Mouse (Mus musculus): ENCODE measurements around the gene Tm4sf19. TPM values are rescaled to one million over a fixed set of nuclear protein-coding genes. Genes with fewer than 3 reads are reported as not detected.

The Tm4sf19 gene
- polyA plus RNA-seq, 1 experiment from 2014 or later: not detected

DNA sequence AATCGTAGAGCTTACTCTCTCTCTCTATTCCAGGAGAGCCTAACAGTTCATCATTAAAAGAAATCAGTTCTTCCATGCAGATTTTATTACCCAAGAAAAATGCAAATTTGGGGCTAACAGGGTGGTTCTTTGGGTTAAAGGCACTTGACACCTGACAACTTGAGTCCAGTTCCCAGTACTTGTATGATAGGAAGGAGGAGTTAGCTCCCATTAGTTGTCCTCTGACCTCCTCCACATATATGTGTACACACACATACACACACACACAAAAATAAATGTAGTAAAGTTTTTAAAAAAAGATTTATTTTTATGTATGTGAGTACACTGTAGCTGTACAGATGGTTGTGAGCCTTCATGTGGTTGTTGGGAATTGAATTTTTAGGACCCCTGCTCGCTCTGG, 49.8 kb downstream of the Tm4sf19 start:
- WGBS: 90% methylated on average over 2 of the region's 2 CpGs
- no peak overlapping the region for H3K27ac ChIP-seq (replicated peaks)
- H3K9me3 ChIP-seq (replicated peaks): no peaks in the 10 kb centered on the region
- no peak overlapping the region for H3K9ac ChIP-seq (replicated peaks)
- no peak for ATAC-seq (ENCODE audit: low FRiP score)
- H3K4me2 ChIP-seq: no peak overlapping the region
- H3K4me3 ChIP-seq (replicated peaks): no peak overlapping the region
- peaks cover 20% of the 10 kb centered on the region for H3K36me3 ChIP-seq
- H3K4me1 ChIP-seq: no peaks in the 10 kb centered on the region
- H3K27me3 ChIP-seq (replicated peaks): no peaks in the 10 kb centered on the region

DNA sequence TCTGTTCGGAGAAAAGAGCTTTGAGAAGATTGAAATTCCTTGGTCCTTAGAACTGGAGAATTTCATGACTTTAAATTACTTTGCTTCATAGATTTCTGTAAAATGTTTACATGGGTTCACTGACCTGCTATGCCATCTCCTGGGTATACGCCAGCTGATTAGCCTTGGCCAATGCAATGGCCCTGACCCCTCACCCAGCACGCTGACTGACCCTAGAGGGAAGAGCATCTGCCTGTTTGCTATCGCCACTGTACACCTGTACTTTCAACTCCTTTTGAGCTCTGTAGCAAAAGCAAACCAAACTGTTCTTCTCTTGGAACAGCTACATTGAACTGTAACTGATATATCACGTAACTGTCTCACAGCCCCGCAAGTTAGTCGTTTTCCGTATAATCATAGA, 52.8 kb downstream of the Tm4sf19 start:
- no peak overlapping the region for H3K4me2 ChIP-seq
- ATAC-seq (ENCODE audit: low FRiP score): no peak
- no peak overlapping the region for H3K9ac ChIP-seq (replicated peaks)
- WGBS: 96% methylated on average over 8 of the region's 8 CpGs
- H3K27ac ChIP-seq (replicated peaks): no peak overlapping the region
- no peaks in the 10 kb centered on the region for H3K9me3 ChIP-seq (replicated peaks)
- H3K4me3 ChIP-seq (replicated peaks): no peak overlapping the region
- peaks cover 37% of the 10 kb centered on the region for H3K36me3 ChIP-seq
- H3K27me3 ChIP-seq (replicated peaks): no peaks in the 10 kb centered on the region
- H3K4me1 ChIP-seq: no peaks in the 10 kb centered on the region

DNA sequence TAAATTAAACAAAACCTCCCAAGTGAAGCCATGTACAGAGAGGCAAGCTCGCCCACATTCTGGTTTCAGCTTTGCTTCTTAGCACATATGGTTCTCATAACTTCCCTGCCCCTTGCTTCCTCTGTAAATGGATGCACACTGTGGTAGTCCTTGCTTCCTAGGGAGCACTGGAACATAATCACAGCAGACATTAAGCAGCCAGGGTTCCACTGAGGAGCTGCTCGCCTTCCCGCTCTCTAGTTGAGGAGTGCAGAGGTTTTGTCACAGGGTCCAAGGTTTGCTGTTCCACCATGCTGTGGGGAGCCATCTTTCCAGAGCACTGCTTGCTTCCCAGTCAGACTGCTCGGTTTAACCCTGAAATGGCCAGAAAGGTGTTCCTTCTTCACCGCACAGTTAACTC, 54.3 kb downstream of the Tm4sf19 start:
- Histone ChIP-seq H3K4me3 (replicated peaks) (no peak overlapping the region), H3K9me3 (replicated peaks) (no peaks in the 10 kb centered on the region), H3K27me3 (replicated peaks) (no peaks in the 10 kb centered on the region), H3K4me2 (no peak overlapping the region), H3K36me3 (peaks cover 39% of the 10 kb centered on the region), H3K9ac (replicated peaks) (no peak overlapping the region), H3K27ac (replicated peaks) (no peak overlapping the region), H3K4me1 (no peaks in the 10 kb centered on the region)
- 90% methylated on average over 5 of the region's 5 CpGs for WGBS
- no peak for ATAC-seq (ENCODE audit: low FRiP score)

DNA sequence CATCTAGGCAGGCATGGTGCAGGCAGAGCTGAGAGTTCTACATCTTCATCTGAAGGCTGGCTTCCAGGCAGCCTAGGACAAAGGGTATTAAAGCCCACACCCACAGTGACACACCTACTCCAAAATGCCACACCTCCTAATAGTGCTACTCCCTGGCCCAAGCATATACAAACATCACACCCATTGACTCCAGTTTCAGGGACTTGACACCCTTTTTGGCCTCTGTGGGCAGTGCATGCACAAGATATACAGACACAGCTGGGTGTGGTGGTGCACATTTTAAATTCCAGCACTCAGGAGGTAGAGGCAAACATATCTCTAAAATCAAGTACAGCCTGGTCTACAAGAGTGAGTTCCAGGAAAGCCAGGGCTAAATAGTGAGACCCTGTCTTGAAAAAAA, 55.8 kb downstream of the Tm4sf19 start:
- ATAC-seq (ENCODE audit: low FRiP score): no peak
- no peaks in the 10 kb centered on the region for H3K4me1 ChIP-seq
- H3K36me3 ChIP-seq: peaks cover 39% of the 10 kb centered on the region
- H3K4me3 ChIP-seq (replicated peaks): no peak overlapping the region
- H3K9me3 ChIP-seq (replicated peaks): no peaks in the 10 kb centered on the region
- no peaks in the 10 kb centered on the region for H3K27me3 ChIP-seq (replicated peaks)
- no peak overlapping the region for H3K9ac ChIP-seq (replicated peaks)
- H3K27ac ChIP-seq (replicated peaks): no peak overlapping the region
- no peak overlapping the region for H3K4me2 ChIP-seq

DNA sequence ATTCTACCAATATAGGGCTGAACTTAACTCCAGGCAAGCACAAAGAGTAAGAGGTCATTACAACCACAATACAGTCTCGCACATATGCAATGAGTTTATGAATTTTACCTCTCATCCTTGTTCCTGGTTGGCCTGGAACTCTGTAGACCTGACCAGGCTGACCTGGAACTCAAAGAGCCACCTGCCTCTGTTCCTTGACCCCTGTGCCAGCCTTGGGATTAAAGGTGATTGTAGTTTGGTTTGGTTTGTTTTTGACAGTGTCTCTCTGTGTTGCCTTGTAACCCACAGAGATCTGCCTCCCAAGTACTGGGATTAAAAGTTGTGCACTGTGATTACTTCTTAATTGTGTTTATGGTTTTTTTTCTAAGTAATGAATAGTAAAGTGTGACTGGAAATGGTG, 56.5 kb downstream of the Tm4sf19 start:
- no peak for ATAC-seq (ENCODE audit: low FRiP score)
- H3K9me3 ChIP-seq (replicated peaks): no peaks in the 10 kb centered on the region
- no peak overlapping the region for H3K4me3 ChIP-seq (replicated peaks)
- H3K36me3 ChIP-seq: peaks cover 36% of the 10 kb centered on the region
- no peak overlapping the region for H3K9ac ChIP-seq (replicated peaks)
- H3K27me3 ChIP-seq (replicated peaks): no peaks in the 10 kb centered on the region
- H3K4me2 ChIP-seq: no peak overlapping the region
- no peak overlapping the region for H3K27ac ChIP-seq (replicated peaks)
- WGBS: 97% methylated on average over 1 of the region's 1 CpGs
- H3K4me1 ChIP-seq: no peaks in the 10 kb centered on the region

Other genes with a start within 250 kb of the Tm4sf19 start
- gene Nrros, start 234.9 kb upstream of the Tm4sf19 start, polyA plus RNA-seq (2015; fragmentation: Nextera tagmentation; extraction: Ambion mirVana): 6.6 and 22.3 TPM in 2 replicates
- 1.6 TPM in 1 of 2 replicates, not detected in the other for gene Bex6, start 220.7 kb upstream of the Tm4sf19 start, polyA plus RNA-seq (2015; fragmentation: Nextera tagmentation; extraction: Ambion mirVana)
- 13.8 and 17.9 TPM in 2 replicates for gene Fbxo45, start 153.3 kb upstream of the Tm4sf19 start, polyA plus RNA-seq (2015; fragmentation: Nextera tagmentation; extraction: Ambion mirVana)
- 13.6 and 14.8 TPM in 2 replicates for gene Wdr53, start 153.3 kb upstream of the Tm4sf19 start, polyA plus RNA-seq (2015; fragmentation: Nextera tagmentation; extraction: Ambion mirVana)
- gene Smco1, start 129.0 kb upstream of the Tm4sf19 start, polyA plus RNA-seq (2015; fragmentation: Nextera tagmentation; extraction: Ambion mirVana): not detected in 2 replicates
- gene Rnf168, start 123.0 kb upstream of the Tm4sf19 start, polyA plus RNA-seq (2015; fragmentation: Nextera tagmentation; extraction: Ambion mirVana): 25.5 and 28.9 TPM in 2 replicates
- gene Ubxn7, start 68.2 kb upstream of the Tm4sf19 start, polyA plus RNA-seq (2015; fragmentation: Nextera tagmentation; extraction: Ambion mirVana): 20.8 and 24.7 TPM in 2 replicates
- gene Tctex1d2, start 19.2 kb downstream of the Tm4sf19 start, polyA plus RNA-seq (2015; fragmentation: Nextera tagmentation; extraction: Ambion mirVana): 39.6 and 41.5 TPM in 2 replicates
- gene Pcyt1a, start 30.4 kb downstream of the Tm4sf19 start, polyA plus RNA-seq (2015; fragmentation: Nextera tagmentation; extraction: Ambion mirVana): 44.2 and 46.0 TPM in 2 replicates
- 0.13 and 7.8 TPM in 2 replicates for gene Slc51a, start 87.4 kb downstream of the Tm4sf19 start, polyA plus RNA-seq (2015; fragmentation: Nextera tagmentation; extraction: Ambion mirVana)
- 0.20 TPM in 1 of 2 replicates, not detected in the other for gene Zdhhc19, start 95.8 kb downstream of the Tm4sf19 start, polyA plus RNA-seq (2015; fragmentation: Nextera tagmentation; extraction: Ambion mirVana)
- 32.7 and 33.1 TPM in 2 replicates for gene Tfrc, start 208.4 kb downstream of the Tm4sf19 start, polyA plus RNA-seq (2015; fragmentation: Nextera tagmentation; extraction: Ambion mirVana)
- 20.0 and 23.2 TPM in 2 replicates for gene Tnk2, start 243.4 kb downstream of the Tm4sf19 start, polyA plus RNA-seq (2015; fragmentation: Nextera tagmentation; extraction: Ambion mirVana)

Measured in neural tube, embryonic 15.5 days (tissue).